Mouse (Mus musculus) E14TG2a.4 (cell line): ENCODE data around the gene Cbx7.

Experiments
- H3K27me3 ChIP-seq: 2 replicates; pipeline ENCODE4 v1.6.1; 2014; ENCODE audit warnings: low read length, control low read depth; ENCODE audit not compliant: insufficient read depth
- H3K36me3 ChIP-seq: 2 replicates; pipeline ENCODE4 v1.6.1; 2014; ENCODE audit warnings: low read length, control low read depth; ENCODE audit not compliant: insufficient read depth
- H3K4me1 ChIP-seq: replicated peaks from 2 replicates; pipeline ENCODE4 v1.6.1; 2014; ENCODE audit warnings: low read depth, low read length, control low read depth
- H3K4me3 ChIP-seq: replicated peaks from 2 replicates; pipeline ENCODE4 v1.5.1; 2014; ENCODE audit warnings: mild to moderate bottlenecking, low read length
- H3K9me3 ChIP-seq: 2 replicates; pipeline ENCODE4 v1.6.1; 2014; ENCODE audit warnings: low read length, control low read depth
- CTCF ChIP-seq: conservative IDR thresholded peaks from 2 replicates; pipeline ENCODE4 v1.5.1; 2014; ENCODE audit warnings: low read length
- NANOG ChIP-seq: IDR thresholded peaks from 2 replicates; pipeline ENCODE4 v1.6.1; 2014; ENCODE audit warnings: borderline replicate concordance, low read length, mixed read lengths
- POU5F1 ChIP-seq: IDR thresholded peaks from 2 replicates; pipeline ENCODE4 v1.6.1; 2014; ENCODE audit warnings: low read length, borderline replicate concordance

Gene Cbx7

GRCm38 (mm10) chr15:79961366-79961921 is 9.5 kb downstream of the Cbx7 start:
- Histone ChIP-seq H3K27me3 (no peaks in the 10 kb centered on the region), H3K4me3 (peak overlapping the region; percentile 29), H3K36me3 (peaks cover 82% of the 10 kb centered on the region), H3K4me1 (peaks cover 89% of the 10 kb centered on the region), H3K9me3 (no peaks in the 10 kb centered on the region)
- TF ChIP-seq CTCF = no peak
- no peak for TF ChIP-seq NANOG
- no peak for TF ChIP-seq POU5F1

GRCm38 (mm10) chr15:79958418-79958817 is 12.5 kb downstream of the Cbx7 start:
- peaks cover 85% of the 10 kb centered on the region for H3K36me3 ChIP-seq
- no peak overlapping the region for H3K4me3 ChIP-seq
- H3K9me3 ChIP-seq = no peaks in the 10 kb centered on the region
- H3K4me1 ChIP-seq = peaks cover 95% of the 10 kb centered on the region
- TF ChIP-seq POU5F1 = no peak
- TF ChIP-seq NANOG = no peak
- no peak for TF ChIP-seq CTCF
- no peaks in the 10 kb centered on the region for H3K27me3 ChIP-seq

GRCm38 (mm10) chr15:79956559-79956958 is 14.4 kb downstream of the Cbx7 start:
- peaks cover 96% of the 10 kb centered on the region for H3K4me1 ChIP-seq
- peaks cover 87% of the 10 kb centered on the region for H3K36me3 ChIP-seq
- H3K9me3 ChIP-seq = no peaks in the 10 kb centered on the region
- H3K4me3 ChIP-seq = no peak overlapping the region; the same call in 1 of the 2 replicates
- TF ChIP-seq POU5F1 (no peak), CTCF (no peak), NANOG (no peak)
- H3K27me3 ChIP-seq = no peaks in the 10 kb centered on the region

GRCm38 (mm10) chr15:79953470-79953869 is 17.4 kb downstream of the Cbx7 start:
- TF ChIP-seq CTCF = no peak
- no peak for TF ChIP-seq NANOG
- TF ChIP-seq POU5F1 = no peak
- peak overlapping the region; percentile 39 for H3K4me3 ChIP-seq
- no peaks in the 10 kb centered on the region for H3K27me3 ChIP-seq
- H3K9me3 ChIP-seq = no peaks in the 10 kb centered on the region
- peaks cover 93% of the 10 kb centered on the region for H3K36me3 ChIP-seq
- H3K4me1 ChIP-seq = peaks cover 97% of the 10 kb centered on the region

GRCm38 (mm10) chr15:79952504-79953231 is 18.3 kb downstream of the Cbx7 start:
- Histone ChIP-seq H3K4me3 (peak overlapping the region; percentile 39), H3K4me1 (peaks cover 97% of the 10 kb centered on the region), H3K36me3 (peaks cover 91% of the 10 kb centered on the region), H3K27me3 (no peaks in the 10 kb centered on the region), H3K9me3 (no peaks in the 10 kb centered on the region)
- TF ChIP-seq CTCF = no peak

- Histone ChIP-seq H3K27me3 (no peaks in the 10 kb centered on the region), H3K36me3 (peaks cover 87% of the 10 kb centered on the region), H3K9me3 (no peaks in the 10 kb centered on the region), H3K4me1 (peaks cover 96% of the 10 kb centered on the region), H3K4me3 (peak overlapping the region; percentile 39; the same call in 1 of the 2 replicates)
- TF ChIP-seq CTCF = no peak
- TF ChIP-seq NANOG = no peak
- TF ChIP-seq POU5F1 = no peak
Observed at GRCm38 (mm10) chr15:79951730-79952503, 19.0 kb downstream of the Cbx7 start.

GRCm38 (mm10) chr15:79951226-79951625 is 19.7 kb downstream of the Cbx7 start:
- Histone ChIP-seq H3K4me1 (peaks cover 96% of the 10 kb centered on the region), H3K36me3 (peaks cover 80% of the 10 kb centered on the region), H3K9me3 (no peaks in the 10 kb centered on the region), H3K4me3 (peak overlapping the region; percentile 17; the same call in 1 of the 2 replicates), H3K27me3 (no peaks in the 10 kb centered on the region)
- no peak for TF ChIP-seq NANOG
- TF ChIP-seq POU5F1 = no peak
- no peak for TF ChIP-seq CTCF

- H3K4me1 ChIP-seq = peaks cover 95% of the 10 kb centered on the region
- peak overlapping the region; percentile 17; the same call in 1 of the 2 replicates for H3K4me3 ChIP-seq
- H3K27me3 ChIP-seq = no peaks in the 10 kb centered on the region
- TF ChIP-seq CTCF (peak; percentile 28; the same call in 1 of the 2 replicates), NANOG (no peak)
- no peaks in the 10 kb centered on the region for H3K9me3 ChIP-seq
- peaks cover 72% of the 10 kb centered on the region for H3K36me3 ChIP-seq
Observed at GRCm38 (mm10) chr15:79950250-79951025, 20.5 kb downstream of the Cbx7 start.
